Mouse (Mus musculus): ENCODE measurements at regions not wholly inside any gene's neighbourhood (a gene's known extent, or its start where the extent isn't known, plus 50 kb on each side); places are given as distances from the start of the nearest gene placed in this dataset.
A peak's percentile ranks its signal among the peaks of the same experiment; 100 is the strongest.

GRCm38 (mm10) chr4:30675911-30676310 lies 1288.0 kb upstream of the Map3k7 start:
- DNase-seq (ENCODE audit: low spot score) = no peak

GRCm38 (mm10) chr4:30677056-30677455 lies 1286.8 kb upstream of the Map3k7 start:
- peak; percentile 21 for DNase-seq (ENCODE audit: low spot score)

GRCm38 (mm10) chr4:30682394-30682793 lies 1281.5 kb upstream of the Map3k7 start:
- DNase-seq (ENCODE audit: low spot score) = no peak

- DNase-seq (ENCODE audit: low spot score) = no peak
These were observed 1250.4 kb upstream of the Map3k7 start for GRCm38 (mm10) chr4:30713378-30714001.
